Mouse (Mus musculus) erythroblast, embryonic 14.5 days (primary cell): ENCODE measurements at regions not wholly inside any gene's neighbourhood (a gene's known extent, or its start where the extent isn't known, plus 50 kb on each side); places are given as distances from the start of the nearest gene placed in this dataset.

Experiments used
- H3K27me3 ChIP-seq: 2 replicates; pipeline ENCODE4 v1.6.1; 2012; ENCODE audit warnings: inconsistent platforms; ENCODE audit not compliant: control insufficient read depth
- H3K36me3 ChIP-seq: 2 replicates; pipeline ENCODE4 v1.6.1; 2012; ENCODE audit warnings: mild to moderate bottlenecking, inconsistent platforms; ENCODE audit not compliant: control insufficient read depth
- H3K4me1 ChIP-seq: 2 replicates; pipeline ENCODE4 v1.6.1; 2012; ENCODE audit warnings: inconsistent platforms; ENCODE audit not compliant: control insufficient read depth
- H3K4me3 ChIP-seq: replicated peaks from 2 replicates; pipeline ENCODE3; 2012; ENCODE audit warnings: moderate library complexity, mild to moderate bottlenecking, inconsistent platforms
- H3K9me3 ChIP-seq: 2 replicates; pipeline ENCODE4 v1.6.1; 2012; ENCODE audit warnings: low read length, inconsistent platforms, mixed read lengths; ENCODE audit not compliant: control insufficient read depth
- GATA1 ChIP-seq: IDR thresholded peaks from 2 replicates; pipeline ENCODE4 v1.6.1; 2012; ENCODE audit warnings: low read length, inconsistent platforms, mixed read lengths
- TAL1 ChIP-seq: IDR thresholded peaks from 3 replicates; pipeline ENCODE4 v1.6.1; 2012; ENCODE audit warnings: low read length, inconsistent platforms, mixed read lengths

GRCm38 (mm10) chr15:38165881-38166445, 740.6 kb downstream of the 4930447A16Rik start:
- no peaks in the 10 kb centered on the region for H3K9me3 ChIP-seq
- no peak for TF ChIP-seq TAL1
- no peak for TF ChIP-seq GATA1
- H3K36me3 ChIP-seq: no peaks in the 10 kb centered on the region
- H3K27me3 ChIP-seq: no peaks in the 10 kb centered on the region
- H3K4me3 ChIP-seq: no peak overlapping the region
- no peaks in the 10 kb centered on the region for H3K4me1 ChIP-seq

GRCm38 (mm10) chr15:38166476-38166875, 741.1 kb downstream of the 4930447A16Rik start:
- Histone ChIP-seq H3K36me3 (no peaks in the 10 kb centered on the region), H3K4me3 (no peak overlapping the region), H3K27me3 (no peaks in the 10 kb centered on the region), H3K9me3 (no peaks in the 10 kb centered on the region), H3K4me1 (no peaks in the 10 kb centered on the region)
- TF ChIP-seq TAL1 (no peak), GATA1 (no peak)

DNA sequence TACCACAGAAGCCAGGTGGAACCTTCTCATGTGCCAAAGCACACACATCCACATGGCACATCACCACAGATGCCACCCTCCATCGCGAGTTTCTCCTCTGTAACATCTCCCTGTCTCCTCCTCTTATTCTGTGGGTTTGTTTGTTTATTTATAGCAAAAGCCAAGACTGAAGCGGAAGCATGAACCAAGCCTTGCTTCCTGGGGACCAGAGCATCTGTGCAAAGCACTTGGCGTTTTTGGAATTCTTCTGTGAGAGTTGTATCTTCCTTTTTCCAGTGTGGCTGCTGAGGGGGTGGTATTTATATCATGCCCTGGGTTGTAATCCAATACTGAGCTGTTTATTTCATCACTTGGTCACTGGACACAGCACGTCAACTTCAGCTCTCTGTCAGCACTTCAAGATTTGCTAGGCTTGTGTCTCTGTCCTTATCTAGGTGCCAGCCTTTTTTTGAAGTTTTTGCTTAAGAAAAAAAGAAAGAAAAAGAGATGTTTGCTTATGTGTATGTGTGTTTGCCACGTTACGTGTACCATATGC, 742.3 kb downstream of the 4930447A16Rik start:
- TF ChIP-seq GATA1: no peak
- TF ChIP-seq TAL1: no peak
- no peak overlapping the region for H3K4me3 ChIP-seq
- no peaks in the 10 kb centered on the region for H3K27me3 ChIP-seq
- H3K36me3 ChIP-seq: no peaks in the 10 kb centered on the region
- no peaks in the 10 kb centered on the region for H3K4me1 ChIP-seq
- H3K9me3 ChIP-seq: no peaks in the 10 kb centered on the region

DNA sequence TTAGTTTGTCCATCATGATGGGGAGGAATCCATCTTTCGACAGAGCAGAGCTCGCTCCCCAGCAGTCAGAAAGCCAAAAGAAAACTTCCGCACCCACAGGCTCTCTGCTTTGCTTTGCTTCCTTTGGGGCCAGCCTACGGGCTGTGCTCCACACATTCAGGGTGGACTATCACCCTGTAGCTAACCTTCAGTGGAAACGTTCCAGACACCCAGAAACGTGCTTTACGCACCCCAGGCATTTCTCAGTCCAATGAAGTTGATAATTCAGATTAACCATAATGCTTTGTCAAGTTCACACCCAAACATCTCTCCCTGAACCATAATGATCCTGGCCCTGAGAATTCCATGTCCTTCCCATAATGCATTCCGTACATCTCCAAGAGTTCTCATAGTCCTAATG, 743.8 kb downstream of the 4930447A16Rik start:
- H3K9me3 ChIP-seq: no peaks in the 10 kb centered on the region
- no peak overlapping the region for H3K4me3 ChIP-seq
- no peak for TF ChIP-seq TAL1
- no peak for TF ChIP-seq GATA1

More for the DNA sequence above, 743.8 kb downstream of the 4930447A16Rik start:
- no peaks in the 10 kb centered on the region for H3K4me1 ChIP-seq
- H3K27me3 ChIP-seq: no peaks in the 10 kb centered on the region
- H3K36me3 ChIP-seq: no peaks in the 10 kb centered on the region
